Mouse (Mus musculus) inflammation-experienced regulatory T-cells, adult 16 weeks (primary cell): ENCODE data around the gene Fank1. TPM values are rescaled to one million over a fixed set of nuclear protein-coding genes. Genes with fewer than 3 reads are reported as not detected.

Experiments
- polyA plus RNA-seq: library from polyadenylated mRNA; unstranded; fragments of 100-300 nt; shearing (Covaris generic); gene quantifications from one replicate; pipeline ENCODE4 v1.2.1, GENCODE M21; 2017

The Fank1 gene
- polyA plus RNA-seq, result not detected

DNA sequence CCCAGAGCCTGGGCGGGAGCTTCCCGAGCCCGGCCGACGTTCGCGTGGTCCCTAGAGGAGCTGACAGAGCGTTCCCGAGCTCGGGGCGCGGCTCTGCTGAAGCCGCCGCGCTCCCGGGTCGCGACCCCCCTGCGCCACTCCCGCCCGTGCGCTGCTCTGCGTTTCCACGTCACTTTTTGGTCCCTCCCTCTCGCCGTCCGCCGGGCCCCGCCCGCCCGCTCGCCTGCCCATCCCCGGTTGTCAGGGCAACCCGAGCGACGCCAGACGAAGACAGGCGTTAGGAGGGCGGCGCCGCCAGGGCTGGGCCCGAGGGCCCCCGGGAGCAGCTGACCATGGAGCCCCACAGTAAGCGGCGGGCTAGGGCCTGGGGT, at the start of gene Fank1:
TSS of gene Fank1 (plus strand) at position 236 of the 371 bp plus-strand sequence.

DNA sequence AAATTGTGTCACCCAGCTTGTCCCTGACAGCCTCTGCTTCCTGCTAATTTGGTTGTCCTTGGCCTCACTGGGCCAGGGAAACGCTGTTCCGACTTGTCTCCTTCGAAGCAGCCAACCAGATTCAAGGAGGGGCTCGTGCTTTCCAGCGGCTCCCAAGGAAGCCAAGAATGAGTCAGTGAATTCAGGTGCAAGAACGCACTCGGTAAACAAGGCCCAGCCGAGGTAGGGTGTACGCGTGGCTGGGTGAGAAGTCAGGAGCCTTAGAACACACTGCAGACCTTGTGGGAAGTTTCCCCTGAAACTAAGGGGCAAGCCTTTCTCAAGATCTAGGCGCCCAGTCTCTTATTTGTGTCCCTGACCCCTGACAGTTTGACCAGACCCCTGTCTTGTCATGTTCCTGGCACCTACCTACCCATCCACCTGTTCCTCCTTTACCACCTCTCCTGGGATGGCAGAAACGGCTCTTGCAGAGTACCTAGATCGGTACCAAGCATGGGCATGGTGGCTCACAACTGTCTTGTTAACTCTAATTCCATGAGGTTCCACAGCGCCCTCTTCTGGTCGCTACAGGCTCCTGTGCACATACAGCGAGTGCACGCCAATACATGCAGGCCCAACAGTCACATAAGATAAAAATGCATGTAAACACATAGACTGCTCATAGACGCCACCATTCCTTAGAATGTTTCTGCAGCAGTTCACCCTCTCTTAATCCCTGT, 6.2 kb downstream of the Fank1 start, which contains the start of gene Dhx32:
TSS of gene Dhx32 (minus strand) at position 10 of the 719 bp plus-strand sequence.

Other genes starting within 250 kb of the Fank1 start
- not detected for gene Tex36, start 174.7 kb upstream of the Fank1 start, polyA plus RNA-seq
- gene Edrf1, start 139.3 kb upstream of the Fank1 start, polyA plus RNA-seq, result 45.4 TPM
- gene Mmp21, start 96.8 kb upstream of the Fank1 start, polyA plus RNA-seq, result not detected
- gene Bccip, start 67.5 kb upstream of the Fank1 start, polyA plus RNA-seq, result 177 TPM
- 48.2 TPM for gene Uros, start 66.8 kb upstream of the Fank1 start, polyA plus RNA-seq
- 21.3 TPM for gene Dhx32, start 5.9 kb downstream of the Fank1 start, polyA plus RNA-seq